Mouse (Mus musculus) CH12.LX (cell line): ENCODE data around the gene Arid4a. TPM values are rescaled to one million over a fixed set of nuclear protein-coding genes. Genes with fewer than 3 reads are reported as not detected.

Source experiments
- DNase-seq: peaks from one replicate; pipeline ENCODE4 v3.0.0-alpha.2; 2013; ENCODE audit errors: extremely low read depth
- H3K27ac ChIP-seq: 2 replicates; pipeline ENCODE4 v1.5.1; 2012; ENCODE audit warnings: low read depth, mild to moderate bottlenecking, control low read depth, moderate library complexity; ENCODE audit not compliant: insufficient read depth
- H3K27me3 ChIP-seq: replicated peaks from 2 replicates; pipeline ENCODE3; 2012; ENCODE audit warnings: inconsistent platforms
- H3K36me3 ChIP-seq, 2 experiments: replicated peaks in 1 of 2; 2 replicates each; pipeline versions ENCODE3 to v1.6.1; 2012; ENCODE audit warnings: inconsistent platforms in 1 of 2, low read length in 1 of 2, mild to moderate bottlenecking in 1 of 2, mixed read lengths in 1 of 2, moderate library complexity in 1 of 2; ENCODE audit not compliant: control insufficient read depth in 1 of 2, insufficient read depth in 1 of 2
- H3K4me1 ChIP-seq, 2 experiments: 2 replicates each; pipeline ENCODE4 v1.6.1; 2012; ENCODE audit warnings: inconsistent platforms in 1 of 2, moderate library complexity in 1 of 2; ENCODE audit not compliant: insufficient read depth in 2 of 2, control insufficient read depth in 1 of 2
- H3K4me2 ChIP-seq: 2 replicates; pipeline ENCODE4 v1.6.1; 2012; ENCODE audit warnings: low read depth, mild to moderate bottlenecking, control low read depth; ENCODE audit not compliant: poor library complexity, insufficient read depth, severe bottlenecking
- H3K4me3 ChIP-seq, 3 experiments: fragments of 150-350 bp in 1 of 3; sonication (generic) in 1 of 3; replicated peaks in 1 of 3; 2 replicates each; pipeline versions ENCODE3 to v1.5.1; 2011 to 2012; ENCODE audit warnings: low read depth in 2 of 3, low read length in 2 of 3, mild to moderate bottlenecking in 2 of 3, moderate library complexity in 2 of 3, control low read depth in 1 of 3, improper control_type of control experiment in 1 of 3, inconsistent platforms in 1 of 3, mixed read lengths in 1 of 3; ENCODE audit not compliant: poor library complexity in 1 of 3
- H3K79me2 ChIP-seq: replicated peaks from 2 replicates; pipeline ENCODE4 v1.6.1; 2012; ENCODE audit warnings: mild to moderate bottlenecking, moderate library complexity; ENCODE audit not compliant: control insufficient read depth, poor library complexity, insufficient read depth, severe bottlenecking; ENCODE audit errors: extremely low read depth
- H3K9ac ChIP-seq: 2 replicates; pipeline ENCODE4 v1.6.1; 2012; ENCODE audit warnings: low read depth, mild to moderate bottlenecking, control low read depth, moderate library complexity; ENCODE audit not compliant: insufficient read depth
- H3K9me3 ChIP-seq: replicated peaks from 2 replicates; pipeline ENCODE3; 2012; ENCODE audit warnings: low read length, inconsistent platforms, mixed read lengths
- BHLHE40 ChIP-seq: IDR thresholded peaks from 2 replicates; pipeline ENCODE4 v1.6.1; 2011; ENCODE audit warnings: mild to moderate bottlenecking, low read depth, low read length, improper control_type of control experiment
- CHD1 ChIP-seq: IDR thresholded peaks from 2 replicates; pipeline ENCODE4 v1.6.1; 2012; ENCODE audit warnings: low read depth, low read length, improper control_type of control experiment, inconsistent platforms
- CTCF ChIP-seq, 2 experiments: IDR thresholded peaks in 1 of 2; conservative IDR thresholded peaks in 1 of 2; 2 replicates each; pipeline ENCODE4 v1.5.1; 2011 to 2012; ENCODE audit warnings: low read depth in 2 of 2, low read length in 2 of 2, improper control_type of control experiment in 1 of 2, inconsistent platforms in 1 of 2, mild to moderate bottlenecking in 1 of 2, moderate library complexity in 1 of 2
- E2F4 ChIP-seq: IDR thresholded peaks from 2 replicates; pipeline ENCODE4 v1.6.1; 2011; ENCODE audit warnings: low read depth, low read length, improper control_type of control experiment; ENCODE audit not compliant: insufficient replicate concordance
- ELF1 ChIP-seq: IDR thresholded peaks from 2 replicates; pipeline ENCODE4 v1.6.1; 2014; ENCODE audit warnings: low read depth, mild to moderate bottlenecking, inconsistent platforms, low read length, improper control_type of control experiment
- EP300 ChIP-seq: IDR thresholded peaks from 2 replicates; pipeline ENCODE4 v1.6.1; 2011; ENCODE audit warnings: low read length, improper control_type of control experiment
- ETS1 ChIP-seq: conservative IDR thresholded peaks from 2 replicates; pipeline ENCODE4 v1.6.1; 2012; ENCODE audit warnings: low read depth, mild to moderate bottlenecking, inconsistent platforms, low read length, improper control_type of control experiment, moderate library complexity
- GABPA ChIP-seq: IDR thresholded peaks from 2 replicates; pipeline ENCODE4 v1.6.1; 2012; ENCODE audit warnings: low read depth, low read length, improper control_type of control experiment, inconsistent platforms; ENCODE audit not compliant: insufficient replicate concordance
- HCFC1 ChIP-seq: IDR thresholded peaks from 2 replicates; pipeline ENCODE4 v1.6.1; 2012; ENCODE audit warnings: low read depth, mild to moderate bottlenecking, inconsistent platforms, low read length, improper control_type of control experiment
- IRF4 ChIP-seq: IDR thresholded peaks from 2 replicates; pipeline ENCODE4 v1.6.1; 2014; ENCODE audit warnings: low read depth, mild to moderate bottlenecking, inconsistent platforms, low read length, improper control_type of control experiment
- JUND ChIP-seq: conservative IDR thresholded peaks from 2 replicates; pipeline ENCODE4 v1.6.1; 2011; ENCODE audit warnings: low read depth, low read length, improper control_type of control experiment
- KAT2A ChIP-seq: IDR thresholded peaks from 2 replicates; pipeline ENCODE4 v1.6.1; 2012; ENCODE audit warnings: low read length, improper control_type of control experiment, inconsistent platforms; ENCODE audit not compliant: insufficient replicate concordance
- MAFK ChIP-seq: IDR thresholded peaks from 2 replicates; pipeline ENCODE4 v1.6.1; 2011; ENCODE audit warnings: low read length, improper control_type of control experiment; ENCODE audit not compliant: insufficient replicate concordance
- MAX ChIP-seq: IDR thresholded peaks from 2 replicates; pipeline ENCODE4 v1.6.1; 2011; ENCODE audit warnings: low read length, improper control_type of control experiment
- MAZ ChIP-seq: IDR thresholded peaks from 2 replicates; pipeline ENCODE4 v1.6.1; 2012; ENCODE audit warnings: low read depth, mild to moderate bottlenecking, inconsistent platforms, low read length, improper control_type of control experiment, moderate library complexity
- MXI1 ChIP-seq: IDR thresholded peaks from 2 replicates; pipeline ENCODE4 v1.6.1; 2011; ENCODE audit warnings: mild to moderate bottlenecking, low read depth, low read length, improper control_type of control experiment
- NELFE ChIP-seq: IDR thresholded peaks from 2 replicates; pipeline ENCODE4 v1.6.1; 2011; ENCODE audit warnings: low read depth, low read length, improper control_type of control experiment
- NRF1 ChIP-seq: IDR thresholded peaks from 2 replicates; pipeline ENCODE4 v1.6.1; 2014; ENCODE audit warnings: low read depth, mild to moderate bottlenecking, inconsistent platforms, low read length, improper control_type of control experiment, moderate library complexity
- RCOR1 ChIP-seq: conservative IDR thresholded peaks from 2 replicates; pipeline ENCODE4 v1.6.1; 2012; ENCODE audit warnings: low read depth, mild to moderate bottlenecking, inconsistent platforms, low read length, improper control_type of control experiment
- SIN3A ChIP-seq: IDR thresholded peaks from 2 replicates; pipeline ENCODE4 v1.6.1; 2012; ENCODE audit warnings: low read length, improper control_type of control experiment, inconsistent platforms
- TBP ChIP-seq: conservative IDR thresholded peaks from 2 replicates; pipeline ENCODE4 v1.6.1; 2011; ENCODE audit warnings: low read depth, low read length, improper control_type of control experiment
- TCF12 ChIP-seq: IDR thresholded peaks from 2 replicates; pipeline ENCODE4 v1.6.1; 2014; ENCODE audit warnings: low read depth, mild to moderate bottlenecking, inconsistent platforms, low read length, improper control_type of control experiment
- dilution Hi-C: fragments of 300-500 bp; cut with MboI; formaldehyde crosslinking; loops from 2 replicates; pipeline ENCODE4 v1.14.3; 2020; ENCODE audit warnings: low sequenced_read_pairs; ENCODE audit not compliant: extremely low pct_unique_long_range_greater_than_20kb, extremely low pct_ligation_motif_present
- in situ Hi-C: fragments of 300-500 bp; cut with MboI; formaldehyde crosslinking; loops from 3 replicates; pipeline ENCODE4 v1.14.3; 2019; ENCODE audit warnings: low sequenced_read_pairs, low pct_ligation_motif_present, low pct_unique_long_range_greater_than_20kb, mixed read lengths
- polyA plus RNA-seq: library from polyadenylated mRNA; unstranded; fragments of >175 nt; gene quantifications from 2 replicates; pipeline ENCODE4 v1.2.1, GENCODE M21; 2012; ENCODE audit warnings: low read depth; ENCODE audit not compliant: insufficient read length
- total RNA-seq, 2 experiments: library from RNA; depleted of rRNA; stranded (reverse); fragments of 300-350 nt in 1 of 2; fragments of >200 nt in 1 of 2; gene quantifications; 2 replicates each; pipeline ENCODE4 v1.2.3; 2012 to 2014

The Arid4a gene
- total and polyA plus RNA-seq, 3 experiments = 8.0 to 20.8 (median 9.7) TPM

- in situ Hi-C loops = no loop called here
- H3K4me3 ChIP-seq = no peak overlapping the region
- no peak for DNase-seq
Measured at GRCm38 (mm10) chr12:71055537-71055936, 39.7 kb downstream of the Arid4a start.

DNA sequence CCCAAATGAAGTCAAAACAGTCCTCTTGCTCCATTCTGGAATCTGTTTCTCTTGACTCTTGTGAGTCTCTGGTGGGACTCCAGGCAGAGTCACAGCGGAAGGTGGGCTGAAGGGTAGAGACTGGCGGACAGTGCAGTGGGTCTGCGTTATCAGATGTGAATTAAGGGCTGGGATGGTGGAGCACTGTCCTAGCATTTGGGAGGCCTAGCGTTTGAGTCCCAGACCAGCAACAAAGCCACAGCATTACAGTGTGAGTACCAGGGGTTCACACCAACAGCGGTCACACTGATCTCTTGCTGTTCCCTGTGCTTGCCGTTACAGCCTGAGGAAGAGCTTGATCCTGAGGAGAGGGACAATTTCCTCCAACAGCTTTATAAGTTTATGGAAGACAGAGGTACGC is 44.0 kb downstream of the Arid4a start:
- H3K79me2 ChIP-seq = peaks cover 9% of the 10 kb centered on the region; the same call in 1 of the 2 replicates
- DNase-seq = no peak
- H3K4me2 ChIP-seq = no peak overlapping the region
- no peak overlapping the region for H3K4me3 ChIP-seq
- no peaks in the 10 kb centered on the region for H3K27me3 ChIP-seq
- peaks cover 0 to 6% of the 10 kb centered on the region in 2 experiments; a peak in 2 of 4 replicates for H3K4me1 ChIP-seq
- dilution Hi-C loops = no loop called here
- no peak for TF ChIP-seq MAFK
- no peak for TF ChIP-seq MXI1
- TF ChIP-seq NELFE = no peak
- TF ChIP-seq MAZ = no peak
- TF ChIP-seq MAX = no peak
- no peak for TF ChIP-seq JUND
- TF ChIP-seq, all 38 proteins: peak for 0
- H3K9ac ChIP-seq = no peak overlapping the region
- in situ Hi-C loops = no loop called here
- H3K36me3 ChIP-seq = peaks cover 50 to 70% of the 10 kb centered on the region in 2 experiments
- no peaks in the 10 kb centered on the region for H3K9me3 ChIP-seq
- H3K27ac ChIP-seq = no peak overlapping the region

More at GRCm38 (mm10) chr12:71055537-71055936, 39.7 kb downstream of the Arid4a start:
- TF ChIP-seq SIN3A (no peak), CHD1 (no peak), MXI1 (no peak), RCOR1 (no peak), HCFC1 (no peak), MAZ (no peak), TCF12 (no peak), EP300 (no peak), IRF4 (no peak), E2F4 (no peak), KAT2A (no peak)
- no peak overlapping the region for H3K27ac ChIP-seq
- H3K4me2 ChIP-seq = no peak overlapping the region
- H3K9ac ChIP-seq = no peak overlapping the region
- H3K9me3 ChIP-seq = no peaks in the 10 kb centered on the region
- dilution Hi-C loops = no loop called here
- peaks cover 40% of the 10 kb centered on the region for H3K79me2 ChIP-seq
- H3K27me3 ChIP-seq = no peaks in the 10 kb centered on the region
- H3K36me3 ChIP-seq = peaks cover 25 to 50% of the 10 kb centered on the region in 2 experiments
- H3K4me1 ChIP-seq = peaks cover 0 to 21% of the 10 kb centered on the region in 2 experiments; a peak in 2 of 4 replicates

DNA sequence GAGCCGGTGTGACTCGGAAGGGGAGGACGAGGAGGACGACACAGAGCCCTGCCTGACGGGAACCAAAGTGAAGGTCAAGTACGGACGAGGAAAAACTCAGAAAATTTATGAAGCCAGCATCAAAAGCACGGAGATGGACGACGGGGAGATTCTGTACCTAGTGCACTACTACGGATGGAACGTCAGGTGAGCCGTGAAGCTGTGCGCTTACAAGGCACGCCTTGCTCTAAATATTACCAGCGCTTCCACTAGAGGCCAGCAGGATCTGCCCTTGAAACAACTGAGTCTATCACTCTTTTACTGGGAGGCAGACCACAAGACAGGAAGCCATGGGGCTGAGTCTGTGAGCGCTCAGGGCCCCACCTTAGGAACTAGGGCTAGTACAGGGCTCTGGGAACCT is 54.1 kb downstream of the Arid4a start:
- no peaks in the 10 kb centered on the region for H3K4me1 ChIP-seq
- no peak overlapping the region for H3K9ac ChIP-seq
- no peak for DNase-seq
- H3K9me3 ChIP-seq = no peaks in the 10 kb centered on the region
- no peaks in the 10 kb centered on the region for H3K27me3 ChIP-seq
- peaks cover 68 to 90% of the 10 kb centered on the region in 2 experiments for H3K36me3 ChIP-seq
- dilution Hi-C loops = no loop called here
- TF ChIP-seq TBP = no peak
- TF ChIP-seq E2F4 = no peak
- no peak for TF ChIP-seq BHLHE40
- no peak for TF ChIP-seq GABPA
- TF ChIP-seq ELF1 = no peak
- TF ChIP-seq MAFK = no peak
- no peak for TF ChIP-seq CTCF (conservative IDR thresholded peaks at IDR 0.05 in 1 of 2, IDR thresholded peaks at IDR 0.05 in 1 of 2; ENCODE audit: low read depth in 2 of 2, low read length in 2 of 2)
- TF ChIP-seq NELFE = no peak
- no peak for TF ChIP-seq MAX
- TF ChIP-seq ETS1 = no peak
- TF ChIP-seq NRF1 = no peak
- H3K4me2 ChIP-seq = no peak overlapping the region
- no peak overlapping the region for H3K27ac ChIP-seq
- no peaks in the 10 kb centered on the region for H3K79me2 ChIP-seq
- H3K4me3 ChIP-seq = no peak overlapping the region
- in situ Hi-C loops = no loop called here
